Mouse (Mus musculus): ENCODE measurements around the gene Psmd9. TPM values are rescaled to one million over a fixed set of nuclear protein-coding genes. Genes with fewer than 3 reads are reported as not detected.
"Not testable (repeated sequence)": the region's sequence is repeated elsewhere in the genome, so short reads cannot be mapped to it uniquely, and the experiment has no call there.

The Psmd9 gene
- polyA plus RNA-seq, 1 experiment from 2014 or later = 86.0 TPM

DNA sequence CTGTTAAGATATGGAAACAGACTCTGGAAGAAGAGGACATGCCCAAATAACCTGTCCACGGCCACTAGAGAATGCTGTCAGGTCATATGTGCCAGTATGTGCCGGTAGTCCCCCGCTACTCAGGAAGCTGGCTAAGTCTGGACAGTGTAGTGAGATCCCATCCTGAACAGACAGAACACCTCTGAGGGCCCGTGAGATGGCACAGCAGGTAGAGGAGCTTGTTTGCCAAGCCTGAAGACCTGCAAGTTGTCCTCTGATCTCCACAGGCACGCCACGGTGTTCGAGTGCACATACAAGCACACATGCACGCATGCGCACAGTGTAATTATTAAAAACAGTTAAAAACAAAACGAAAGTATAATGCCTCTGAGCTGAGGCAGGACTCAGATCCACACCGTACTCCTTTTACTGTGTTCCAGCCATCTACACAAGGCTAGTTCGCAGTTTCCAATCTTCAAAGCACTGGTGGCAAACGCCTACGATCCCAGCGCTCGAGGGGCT is 26.3 kb downstream of the Psmd9 start:
- WGBS = 90% methylated on average over 16 of the region's 16 CpGs
- Histone ChIP-seq H3K4me1 (replicated peaks; ENCODE audit: control insufficient read depth, insufficient read depth, low read length) (no peaks in the 10 kb centered on the region), H3K9ac (replicated peaks; ENCODE audit: low read depth, low read length) (no peak overlapping the region), H3K27ac (ENCODE audit: low read length) (no peak overlapping the region), H3K27me3 (replicated peaks; ENCODE audit: control insufficient read depth, insufficient read depth, low read length) (no peaks in the 10 kb centered on the region), H3K4me3 (replicated peaks; ENCODE audit: low read length) (no peak overlapping the region), H3K36me3 (ENCODE audit: control insufficient read depth, insufficient read depth) (no peaks in the 10 kb centered on the region), H3K9me3 (ENCODE audit: control insufficient read depth, low read length) (no peaks in the 10 kb centered on the region), H3K4me2 (ENCODE audit: low read length) (no peak overlapping the region)
- no peak for ATAC-seq

- Histone ChIP-seq H3K9ac (replicated peaks; ENCODE audit: low read depth, low read length) (no peak overlapping the region), H3K36me3 (ENCODE audit: control insufficient read depth, insufficient read depth) (no peaks in the 10 kb centered on the region), H3K4me1 (replicated peaks; ENCODE audit: control insufficient read depth, insufficient read depth, low read length) (no peaks in the 10 kb centered on the region), H3K27ac (ENCODE audit: low read length) (no peak overlapping the region), H3K27me3 (replicated peaks; ENCODE audit: control insufficient read depth, insufficient read depth, low read length) (no peaks in the 10 kb centered on the region), H3K4me3 (replicated peaks; ENCODE audit: low read length) (no peak overlapping the region), H3K9me3 (ENCODE audit: control insufficient read depth, low read length) (no peaks in the 10 kb centered on the region), H3K4me2 (ENCODE audit: low read length) (no peak overlapping the region)
- no peak for ATAC-seq
- WGBS = 72% methylated on average over 4 of the region's 4 CpGs
Observed at GRCm38 (mm10) chr5:123196746-123197145, 27.5 kb downstream of the Psmd9 start.

- WGBS = 92% methylated on average over 4 of the region's 4 CpGs
Observed at GRCm38 (mm10) chr5:123198523-123198922, 29.3 kb downstream of the Psmd9 start.

GRCm38 (mm10) chr5:123200816-123201522 is 31.8 kb downstream of the Psmd9 start:
- H3K4me1 ChIP-seq (replicated peaks; ENCODE audit: control insufficient read depth, insufficient read depth, low read length); H3K9ac ChIP-seq (replicated peaks; ENCODE audit: low read depth, low read length); H3K36me3 ChIP-seq (ENCODE audit: control insufficient read depth, insufficient read depth); H3K4me2 ChIP-seq (ENCODE audit: low read length); H3K4me3 ChIP-seq (replicated peaks; ENCODE audit: low read length); ATAC-seq; H3K27me3 ChIP-seq (replicated peaks; ENCODE audit: control insufficient read depth, insufficient read depth, low read length); H3K9me3 ChIP-seq (ENCODE audit: control insufficient read depth, low read length); H3K27ac ChIP-seq (ENCODE audit: low read length): not testable (repeated sequence)
- WGBS = 86% methylated on average over 4 of the region's 7 CpGs

More at GRCm38 (mm10) chr5:123198523-123198922, 29.3 kb downstream of the Psmd9 start:
- no peak for ATAC-seq
- H3K4me2 ChIP-seq (ENCODE audit: low read length) = no peak overlapping the region
- no peak overlapping the region for H3K9ac ChIP-seq (replicated peaks; ENCODE audit: low read depth, low read length)
- no peaks in the 10 kb centered on the region for H3K36me3 ChIP-seq (ENCODE audit: control insufficient read depth, insufficient read depth)
- no peaks in the 10 kb centered on the region for H3K9me3 ChIP-seq (ENCODE audit: control insufficient read depth, low read length)
- H3K27ac ChIP-seq (ENCODE audit: low read length) = no peak overlapping the region
- no peaks in the 10 kb centered on the region for H3K27me3 ChIP-seq (replicated peaks; ENCODE audit: control insufficient read depth, insufficient read depth, low read length)
- H3K4me1 ChIP-seq (replicated peaks; ENCODE audit: control insufficient read depth, insufficient read depth, low read length) = no peaks in the 10 kb centered on the region
- H3K4me3 ChIP-seq (replicated peaks; ENCODE audit: low read length) = no peak overlapping the region

DNA sequence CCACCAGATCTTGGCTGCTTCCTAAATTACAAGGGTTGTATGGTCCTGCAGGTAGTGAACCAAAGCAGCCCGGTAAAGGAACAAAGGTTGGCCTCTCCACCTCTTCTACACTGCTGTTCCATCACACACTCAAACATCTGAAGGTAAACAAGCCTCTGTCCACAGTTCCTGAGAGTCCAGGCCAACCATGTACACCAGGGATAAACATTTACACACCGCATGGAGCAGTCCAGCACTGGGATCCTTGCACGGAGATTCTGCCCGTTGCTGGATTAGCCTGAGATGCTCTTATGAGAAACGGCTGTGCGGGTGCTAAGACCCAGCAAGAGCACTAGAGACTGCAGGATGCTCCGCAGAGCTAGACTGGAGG is 32.3 kb downstream of the Psmd9 start:
- no peaks in the 10 kb centered on the region for H3K36me3 ChIP-seq (ENCODE audit: control insufficient read depth, insufficient read depth)
- no peak for ATAC-seq
- 81% methylated on average over 7 of the region's 7 CpGs for WGBS

GRCm38 (mm10) chr5:123201987-123202386 is 32.8 kb downstream of the Psmd9 start:
- Histone ChIP-seq H3K36me3 (ENCODE audit: control insufficient read depth, insufficient read depth) (no peaks in the 10 kb centered on the region), H3K4me3 (replicated peaks; ENCODE audit: low read length) (no peak overlapping the region)
- WGBS = 85% methylated on average over 5 of the region's 5 CpGs

More for the DNA sequence above, 32.3 kb downstream of the Psmd9 start:
- no peak overlapping the region for H3K4me3 ChIP-seq (replicated peaks; ENCODE audit: low read length)
- H3K4me1 ChIP-seq (replicated peaks; ENCODE audit: control insufficient read depth, insufficient read depth, low read length) = no peaks in the 10 kb centered on the region
- no peak overlapping the region for H3K9ac ChIP-seq (replicated peaks; ENCODE audit: low read depth, low read length)
- no peak overlapping the region for H3K27ac ChIP-seq (ENCODE audit: low read length)
- no peaks in the 10 kb centered on the region for H3K27me3 ChIP-seq (replicated peaks; ENCODE audit: control insufficient read depth, insufficient read depth, low read length)
- no peak overlapping the region for H3K4me2 ChIP-seq (ENCODE audit: low read length)
- H3K9me3 ChIP-seq (ENCODE audit: control insufficient read depth, low read length) = no peaks in the 10 kb centered on the region

DNA sequence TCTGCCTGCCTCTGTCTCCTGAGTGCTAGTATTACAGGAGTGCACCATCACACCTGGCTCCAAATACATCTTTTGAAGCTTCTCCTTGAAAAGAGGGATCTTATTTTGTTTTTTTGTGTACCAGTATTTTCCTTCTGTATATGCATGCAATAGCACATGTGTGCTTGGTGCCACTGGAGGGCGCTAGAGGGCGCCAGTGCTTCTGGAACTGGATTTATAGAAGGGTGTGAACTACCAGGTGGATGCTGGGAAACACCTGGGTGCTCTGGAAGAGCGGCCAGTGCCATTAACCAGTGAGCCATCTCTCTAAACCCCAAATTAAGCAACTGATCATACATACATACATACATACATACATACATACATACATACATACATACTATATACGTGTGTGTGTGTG is 33.6 kb downstream of the Psmd9 start:
- 67% methylated on average over 3 of the region's 4 CpGs for WGBS
- not testable (repeated sequence) for H3K27ac ChIP-seq (ENCODE audit: low read length); H3K36me3 ChIP-seq (ENCODE audit: control insufficient read depth, insufficient read depth); H3K9ac ChIP-seq (replicated peaks; ENCODE audit: low read depth, low read length); H3K9me3 ChIP-seq (ENCODE audit: control insufficient read depth, low read length); H3K4me2 ChIP-seq (ENCODE audit: low read length); H3K27me3 ChIP-seq (replicated peaks; ENCODE audit: control insufficient read depth, insufficient read depth, low read length); ATAC-seq; H3K4me3 ChIP-seq (replicated peaks; ENCODE audit: low read length); H3K4me1 ChIP-seq (replicated peaks; ENCODE audit: control insufficient read depth, insufficient read depth, low read length)

More at GRCm38 (mm10) chr5:123201987-123202386, 32.8 kb downstream of the Psmd9 start:
- Histone ChIP-seq H3K4me2 (ENCODE audit: low read length) (no peak overlapping the region), H3K27me3 (replicated peaks; ENCODE audit: control insufficient read depth, insufficient read depth, low read length) (no peaks in the 10 kb centered on the region), H3K27ac (ENCODE audit: low read length) (no peak overlapping the region), H3K4me1 (replicated peaks; ENCODE audit: control insufficient read depth, insufficient read depth, low read length) (no peaks in the 10 kb centered on the region), H3K9ac (replicated peaks; ENCODE audit: low read depth, low read length) (no peak overlapping the region), H3K9me3 (ENCODE audit: control insufficient read depth, low read length) (no peaks in the 10 kb centered on the region)
- no peak for ATAC-seq

DNA sequence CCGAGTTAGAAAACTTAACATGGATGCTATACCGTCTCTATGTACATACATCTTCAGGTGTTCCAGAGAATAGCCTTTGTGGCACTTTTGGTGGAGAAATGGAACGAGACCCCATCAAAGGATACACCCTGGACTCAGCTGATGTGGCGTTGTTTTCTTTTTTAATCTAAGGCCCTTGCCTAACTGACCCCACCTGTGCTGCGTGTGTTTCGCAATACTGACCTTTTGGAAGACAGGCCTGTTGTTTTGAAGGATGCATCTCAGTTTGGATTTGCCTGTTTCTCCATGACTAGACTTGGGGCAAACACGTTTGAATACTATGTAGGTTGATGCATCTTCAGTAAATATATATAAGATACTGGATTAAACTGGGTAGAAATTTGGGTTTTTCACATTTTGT is 34.4 kb downstream of the Psmd9 start:
- H3K9me3 ChIP-seq (ENCODE audit: control insufficient read depth, low read length); H3K4me1 ChIP-seq (replicated peaks; ENCODE audit: control insufficient read depth, insufficient read depth, low read length); H3K4me2 ChIP-seq (ENCODE audit: low read length); H3K27ac ChIP-seq (ENCODE audit: low read length); ATAC-seq; H3K27me3 ChIP-seq (replicated peaks; ENCODE audit: control insufficient read depth, insufficient read depth, low read length); H3K4me3 ChIP-seq (replicated peaks; ENCODE audit: low read length); H3K9ac ChIP-seq (replicated peaks; ENCODE audit: low read depth, low read length); H3K36me3 ChIP-seq (ENCODE audit: control insufficient read depth, insufficient read depth): not testable (repeated sequence)
- WGBS = 90% methylated on average over 7 of the region's 7 CpGs

GRCm38 (mm10) chr5:123222346-123223050 is 53.3 kb downstream of the Psmd9 start:
- 83% methylated on average over 3 of the region's 5 CpGs for WGBS

More at GRCm38 (mm10) chr5:123222346-123223050, 53.3 kb downstream of the Psmd9 start:
- not testable (repeated sequence) for H3K4me2 ChIP-seq (ENCODE audit: low read length); H3K27me3 ChIP-seq (replicated peaks; ENCODE audit: control insufficient read depth, insufficient read depth, low read length); ATAC-seq; H3K9ac ChIP-seq (replicated peaks; ENCODE audit: low read depth, low read length); H3K9me3 ChIP-seq (ENCODE audit: control insufficient read depth, low read length); H3K4me1 ChIP-seq (replicated peaks; ENCODE audit: control insufficient read depth, insufficient read depth, low read length); H3K36me3 ChIP-seq (ENCODE audit: control insufficient read depth, insufficient read depth); H3K4me3 ChIP-seq (replicated peaks; ENCODE audit: low read length); H3K27ac ChIP-seq (ENCODE audit: low read length)

Data from forebrain, embryonic 16.5 days (tissue).